Mouse (Mus musculus): ENCODE results near the gene Rplp1.

The Rplp1 gene

DNA sequence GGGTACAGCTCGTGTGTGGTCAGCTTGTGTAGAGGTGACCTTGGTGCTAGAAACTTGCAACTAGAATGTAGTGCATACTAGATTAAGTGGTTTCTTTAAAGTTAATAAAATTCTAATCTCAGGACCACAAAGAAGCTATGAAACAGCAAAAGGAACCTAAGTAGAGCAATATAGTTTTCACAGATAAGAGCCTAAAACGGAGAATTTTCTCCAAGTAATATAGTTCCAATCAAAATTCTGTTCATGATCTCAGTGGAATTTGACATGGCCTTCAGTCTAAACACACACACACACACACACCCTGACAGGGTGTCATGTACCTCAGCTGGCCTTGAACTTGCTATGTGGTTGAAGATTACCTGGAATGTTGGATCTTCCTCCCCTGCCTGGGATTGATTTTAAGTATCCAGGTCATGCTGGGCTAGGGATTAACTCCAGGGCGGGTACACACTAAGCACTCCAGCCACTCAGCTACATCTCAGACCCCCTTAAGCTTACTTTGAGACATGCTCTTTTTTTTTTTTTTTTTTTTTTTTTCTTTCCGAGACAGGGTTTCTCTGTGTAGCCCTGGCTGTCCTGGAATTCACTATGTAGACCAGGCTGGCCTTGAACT, 1.2 kb upstream of the Rplp1 start:
- in situ Hi-C loops (cut with MboI; ENCODE audit: low pct_unique_long_range_greater_than_20kb in 1 of 2, low sequenced_read_pairs in 2 of 2, unreplicated experiment in 1 of 2), result no loop called here

DNA sequence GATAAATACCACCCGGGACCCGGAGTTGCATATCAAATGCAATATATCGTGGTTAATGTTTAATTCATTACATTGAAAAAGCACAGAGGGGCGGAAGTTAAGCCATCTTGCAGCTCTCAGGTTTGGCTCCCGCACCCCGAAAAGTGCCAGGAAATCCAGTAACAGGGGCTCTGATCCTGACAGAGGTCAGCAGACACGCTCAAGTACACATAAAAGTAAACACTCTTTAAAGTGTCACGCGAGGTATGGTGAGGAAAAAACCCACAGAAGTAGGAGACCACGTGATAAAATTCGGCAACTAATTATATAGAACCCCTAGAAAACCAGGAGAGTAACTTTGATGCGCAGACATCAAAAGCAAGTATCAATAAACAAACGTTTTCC, 567 bp upstream of the Rplp1 start:
- in situ Hi-C loops (cut with MboI; ENCODE audit: low pct_unique_long_range_greater_than_20kb in 1 of 2, low sequenced_read_pairs in 2 of 2, unreplicated experiment in 1 of 2), result no loop called here

DNA sequence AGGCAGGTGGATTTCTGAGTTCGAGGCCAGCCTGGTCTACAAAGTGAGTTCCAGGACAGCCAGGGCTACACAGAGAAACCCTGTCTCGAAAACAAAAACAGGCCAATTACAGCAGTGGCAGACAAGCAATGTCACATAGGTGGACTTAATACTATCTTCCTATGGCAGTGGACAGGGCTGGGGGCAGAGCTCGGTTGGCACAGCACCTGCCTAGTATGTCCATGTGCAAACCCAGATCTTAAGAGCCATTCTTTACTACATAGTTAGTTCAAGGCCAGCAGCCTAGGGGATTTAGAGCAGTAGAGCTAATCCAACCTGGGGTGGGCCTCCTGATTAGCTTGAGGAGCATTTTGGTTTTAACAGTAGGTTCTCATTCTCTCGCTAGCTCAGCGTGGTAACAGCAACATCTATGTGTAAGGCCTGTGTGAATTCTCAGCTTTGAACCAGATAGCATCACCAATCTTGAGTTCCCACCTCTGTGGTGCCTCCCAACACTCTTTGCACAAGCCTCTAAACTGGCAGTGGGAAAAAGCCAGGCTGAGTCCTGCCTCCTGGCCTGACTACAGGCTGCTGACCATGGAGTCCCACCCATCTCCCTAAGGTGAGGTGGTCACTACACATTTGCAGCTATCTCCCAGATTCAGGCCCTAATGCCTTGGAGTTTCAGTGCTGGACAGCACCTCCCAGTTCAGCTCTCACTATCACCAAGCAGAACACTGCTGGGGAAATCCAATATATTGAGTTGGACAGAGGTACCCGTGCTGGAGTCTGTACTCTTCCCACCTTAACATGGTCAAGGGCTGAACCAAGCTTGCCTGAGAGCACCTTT, 2.8 kb downstream of the Rplp1 start:
- in situ Hi-C loops (cut with MboI; ENCODE audit: low pct_unique_long_range_greater_than_20kb in 1 of 2, low sequenced_read_pairs in 2 of 2, unreplicated experiment in 1 of 2), result no loop called here

DNA sequence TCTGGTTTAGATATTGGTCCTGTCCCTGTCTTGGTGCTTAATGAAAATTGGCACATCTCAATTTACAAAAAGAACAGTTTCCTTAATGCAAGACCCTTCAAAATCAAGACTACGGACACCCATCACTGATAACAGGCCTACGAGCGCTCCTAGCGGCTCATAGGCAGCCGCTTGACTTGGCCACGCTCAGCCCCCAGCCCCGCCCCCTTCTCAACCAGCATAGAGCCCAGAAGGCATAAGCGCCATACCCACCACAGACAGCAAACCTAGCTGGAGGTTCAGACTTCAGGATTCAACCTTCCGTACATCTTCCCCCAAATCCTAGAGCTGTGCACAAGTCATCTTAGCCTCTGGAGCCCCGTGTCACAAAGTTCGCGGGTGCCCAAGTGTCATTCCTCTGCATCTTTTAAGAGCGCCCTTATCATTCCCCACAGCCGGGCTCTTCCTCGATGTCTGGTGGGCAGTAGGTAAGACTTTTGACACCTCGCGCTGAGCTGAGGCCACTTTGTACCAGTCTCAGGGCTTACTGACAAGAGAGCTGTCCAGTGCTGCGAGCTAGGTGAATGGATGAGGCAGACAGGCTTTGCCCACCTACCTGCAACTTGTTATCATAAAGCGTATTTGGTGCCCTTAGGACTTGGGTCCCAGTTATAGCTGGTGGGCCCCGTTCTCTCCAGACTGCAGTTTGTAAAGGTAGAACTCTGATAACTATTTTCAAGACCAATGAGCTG, 3.7 kb downstream of the Rplp1 start:
- in situ Hi-C loops (cut with MboI; ENCODE audit: low pct_unique_long_range_greater_than_20kb in 1 of 2, low sequenced_read_pairs in 2 of 2, unreplicated experiment in 1 of 2), result no loop called here

DNA sequence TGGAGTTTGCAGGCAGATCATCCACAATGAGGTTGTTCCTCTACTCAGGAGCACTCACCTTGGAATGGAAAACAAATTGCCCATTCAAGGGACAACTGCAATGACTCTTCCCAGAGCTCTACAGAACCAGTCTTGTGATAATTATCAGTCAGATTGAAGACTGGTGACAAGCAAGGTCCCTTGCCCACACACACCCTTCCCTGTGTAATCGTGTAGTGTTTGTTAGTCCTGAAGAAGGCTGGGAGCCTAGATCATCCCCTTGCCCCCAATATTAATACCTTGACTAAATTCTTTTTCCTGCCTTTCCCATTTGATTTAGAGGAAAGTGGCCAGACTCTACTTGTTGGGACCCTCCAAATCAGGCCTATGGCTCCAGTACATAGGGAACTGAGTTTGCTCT, 4.7 kb downstream of the Rplp1 start:
- in situ Hi-C loops (cut with MboI; ENCODE audit: low pct_unique_long_range_greater_than_20kb in 1 of 2, low sequenced_read_pairs in 2 of 2, unreplicated experiment in 1 of 2), result no loop called here

DNA sequence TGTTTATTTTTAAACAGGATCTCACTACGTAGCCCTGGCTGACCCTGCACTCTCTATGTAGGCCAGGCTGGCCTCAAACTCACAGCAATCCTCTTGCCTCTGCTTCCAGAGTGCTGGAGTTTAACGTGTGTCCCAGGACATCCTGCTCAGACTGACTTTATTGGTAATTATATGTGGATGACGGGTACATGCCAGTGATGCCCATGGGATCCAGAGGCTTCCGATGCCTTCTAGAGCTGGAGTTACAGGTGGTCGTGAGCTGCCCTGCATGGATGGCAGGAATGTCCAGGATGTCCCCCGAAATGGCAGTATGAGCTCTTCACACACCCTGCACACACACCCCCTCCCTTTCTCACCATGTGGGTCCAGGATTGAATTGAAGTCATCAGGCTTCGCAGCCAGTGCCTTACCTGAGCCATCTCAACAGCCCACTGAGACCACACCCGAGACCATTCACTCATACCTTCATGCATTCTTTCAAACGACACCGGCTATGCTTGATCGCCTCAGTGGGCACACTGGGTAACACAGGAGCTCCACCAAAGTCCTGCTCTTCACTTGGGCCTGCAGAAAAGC, 5.4 kb downstream of the Rplp1 start:
- in situ Hi-C loops (cut with MboI; ENCODE audit: low pct_unique_long_range_greater_than_20kb in 1 of 2, low sequenced_read_pairs in 2 of 2, unreplicated experiment in 1 of 2), result no loop called here

DNA sequence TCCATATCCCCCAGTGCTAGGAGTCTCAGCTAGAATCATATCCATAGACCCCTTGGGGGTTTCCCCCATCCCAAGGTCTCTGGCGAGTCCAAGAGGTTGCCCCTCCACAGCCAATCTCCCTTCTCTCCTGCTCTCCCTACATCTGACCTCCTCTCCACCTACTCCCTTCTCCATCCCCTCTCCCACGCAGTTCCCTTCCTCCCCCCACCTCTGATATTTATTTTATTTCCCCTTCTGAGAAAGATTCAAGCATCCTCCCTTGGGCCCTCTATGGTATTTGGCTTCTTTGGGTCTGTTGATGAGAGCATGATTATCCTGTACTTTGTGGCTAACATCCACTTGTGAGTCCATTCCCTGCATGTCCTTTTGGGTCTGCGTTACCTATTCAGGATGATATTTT, 6.0 kb downstream of the Rplp1 start:
- in situ Hi-C loops (cut with MboI; ENCODE audit: low pct_unique_long_range_greater_than_20kb in 1 of 2, low sequenced_read_pairs in 2 of 2, unreplicated experiment in 1 of 2), result no loop called here

DNA sequence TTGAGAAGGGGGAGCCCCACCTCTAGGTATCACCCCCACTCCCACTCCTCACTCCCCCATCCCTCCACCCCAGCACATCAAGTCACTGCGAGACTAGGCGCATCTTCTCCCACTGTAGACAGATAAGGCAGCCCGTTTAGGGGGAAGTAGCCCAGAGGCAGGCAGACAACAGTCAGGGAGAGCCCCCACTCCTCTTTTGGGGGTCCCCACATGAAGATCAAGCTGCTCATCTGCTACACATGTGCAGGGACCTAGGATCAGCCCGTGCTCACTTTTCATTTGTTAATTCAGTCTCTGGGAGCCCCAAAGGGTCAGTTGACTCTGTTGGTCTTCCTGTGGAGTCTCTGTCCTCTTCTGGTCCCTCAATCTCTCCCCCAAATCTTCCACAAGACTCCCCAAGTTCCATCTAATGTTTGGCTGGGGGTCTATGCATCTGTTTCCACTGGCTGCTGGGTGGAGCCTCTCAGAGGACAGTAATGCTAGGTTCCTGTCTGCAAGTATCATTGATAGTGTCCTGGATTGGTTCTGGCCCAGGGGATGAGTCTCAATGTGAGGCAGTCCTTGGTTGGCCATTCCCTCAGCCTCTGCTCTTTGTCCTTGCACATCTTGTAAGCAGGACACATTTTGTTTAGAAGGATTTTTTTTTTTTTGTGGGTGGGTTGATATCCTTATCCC, 6.6 kb downstream of the Rplp1 start:
- in situ Hi-C loops (cut with MboI; ENCODE audit: low pct_unique_long_range_greater_than_20kb in 1 of 2, low sequenced_read_pairs in 2 of 2, unreplicated experiment in 1 of 2), result no loop called here

DNA sequence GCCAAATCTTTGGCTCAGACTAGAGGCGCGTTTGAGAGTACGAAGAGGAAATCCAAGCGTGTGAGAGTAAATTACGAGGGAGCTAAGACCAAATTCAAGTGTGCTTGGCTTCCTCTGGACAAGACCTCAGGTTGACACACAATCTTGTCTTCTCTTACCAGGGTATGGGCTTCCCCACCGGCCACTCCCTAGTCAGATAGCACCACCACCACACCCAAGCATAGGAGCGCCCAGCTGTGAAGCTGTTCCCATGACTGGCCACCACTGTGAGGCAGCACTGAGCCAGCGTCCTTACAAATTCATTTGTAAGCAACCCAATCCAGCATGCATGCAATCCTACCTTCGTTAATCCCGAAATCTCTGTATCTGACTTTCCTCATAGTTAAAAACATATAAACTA, 7.4 kb downstream of the Rplp1 start:
- in situ Hi-C loops (cut with MboI; ENCODE audit: low pct_unique_long_range_greater_than_20kb in 1 of 2, low sequenced_read_pairs in 2 of 2, unreplicated experiment in 1 of 2), result no loop called here

DNA sequence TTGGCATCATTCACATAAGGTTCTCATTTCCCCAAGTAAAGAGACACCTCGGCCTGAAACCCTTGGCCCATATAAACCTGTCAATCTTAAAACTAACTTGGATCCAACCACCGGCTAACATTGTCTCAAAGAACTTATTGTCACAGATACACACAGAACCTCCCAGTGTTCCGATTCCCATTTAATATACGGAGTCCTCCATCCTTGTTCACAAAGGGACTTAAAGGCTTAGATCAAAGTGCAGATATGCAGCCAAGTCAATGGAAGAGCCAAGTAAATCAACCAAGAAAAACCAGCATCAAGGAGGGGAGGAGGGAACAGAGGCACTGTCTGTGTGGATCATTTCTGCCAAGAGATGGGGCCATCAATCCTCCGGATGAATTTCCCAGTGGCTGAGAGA, 8.8 kb downstream of the Rplp1 start:
- in situ Hi-C loops (cut with MboI; ENCODE audit: low pct_unique_long_range_greater_than_20kb in 1 of 2, low sequenced_read_pairs in 2 of 2, unreplicated experiment in 1 of 2), result no loop called here

DNA sequence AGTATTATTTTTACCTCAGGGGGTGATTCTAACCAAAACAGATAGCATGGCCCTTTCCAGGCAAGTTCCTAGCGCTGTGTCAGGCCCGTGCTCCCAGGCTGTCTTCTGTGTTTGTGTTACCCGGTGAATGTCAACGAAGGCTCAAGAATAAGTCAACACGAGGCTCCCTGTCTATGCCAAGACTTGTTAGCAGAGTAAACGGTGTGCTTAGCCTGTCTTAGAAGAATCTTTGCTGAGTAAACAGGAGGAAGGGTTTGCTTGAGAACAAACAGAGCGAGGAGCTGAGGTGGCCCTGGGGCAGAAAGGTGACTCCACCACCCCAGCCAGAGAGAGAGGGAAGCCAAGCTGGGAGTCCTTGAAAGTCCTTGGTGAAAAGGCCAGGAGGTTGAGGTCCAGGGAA, 10.1 kb downstream of the Rplp1 start:
- in situ Hi-C loops (cut with MboI; ENCODE audit: low pct_unique_long_range_greater_than_20kb in 1 of 2, low sequenced_read_pairs in 2 of 2, unreplicated experiment in 1 of 2), result no loop called here

DNA sequence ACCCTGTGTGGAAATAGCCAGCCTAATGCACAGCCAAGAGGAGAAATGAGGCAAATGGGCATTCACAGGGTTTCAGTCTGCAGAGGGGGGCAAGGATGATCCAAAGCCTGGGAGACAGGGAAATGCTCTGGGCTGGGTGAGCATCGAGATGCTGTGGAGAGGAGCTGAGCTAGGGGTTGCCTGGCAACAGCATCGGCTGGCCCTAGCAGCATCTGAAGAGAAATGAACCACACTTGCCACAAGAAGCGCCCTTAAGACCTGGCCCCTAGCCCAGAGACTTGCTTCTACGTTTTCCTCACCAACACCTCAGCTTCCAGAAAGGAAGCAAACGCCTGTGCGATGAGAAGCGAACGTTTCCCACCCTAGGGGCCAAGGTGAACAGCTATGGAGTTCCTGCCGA, 11.9 kb downstream of the Rplp1 start:
- in situ Hi-C loops (cut with MboI; ENCODE audit: low pct_unique_long_range_greater_than_20kb in 1 of 2, low sequenced_read_pairs in 2 of 2, unreplicated experiment in 1 of 2), result no loop called here

DNA sequence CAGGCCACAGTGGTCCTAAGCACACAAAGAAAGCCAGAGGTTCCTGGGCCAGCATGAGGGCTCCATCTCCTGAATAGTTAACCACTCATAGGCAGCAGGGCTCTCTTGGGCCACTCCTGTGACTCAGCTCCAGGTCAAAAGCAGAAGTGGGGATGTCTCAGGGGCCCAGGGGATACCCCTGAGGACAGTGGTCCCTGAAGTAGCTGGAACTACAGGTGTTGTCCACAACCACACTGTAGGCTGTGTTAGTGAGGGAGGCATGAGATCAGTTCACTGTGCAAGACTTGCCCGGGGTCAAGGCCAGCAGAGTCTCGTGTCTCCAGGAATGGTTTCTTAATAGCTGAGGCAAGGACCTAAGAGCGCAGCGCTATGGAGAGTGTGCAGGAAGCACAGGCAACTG, 12.8 kb downstream of the Rplp1 start:
- in situ Hi-C loops (cut with MboI; ENCODE audit: low pct_unique_long_range_greater_than_20kb in 1 of 2, low sequenced_read_pairs in 2 of 2, unreplicated experiment in 1 of 2), result no loop called here

DNA sequence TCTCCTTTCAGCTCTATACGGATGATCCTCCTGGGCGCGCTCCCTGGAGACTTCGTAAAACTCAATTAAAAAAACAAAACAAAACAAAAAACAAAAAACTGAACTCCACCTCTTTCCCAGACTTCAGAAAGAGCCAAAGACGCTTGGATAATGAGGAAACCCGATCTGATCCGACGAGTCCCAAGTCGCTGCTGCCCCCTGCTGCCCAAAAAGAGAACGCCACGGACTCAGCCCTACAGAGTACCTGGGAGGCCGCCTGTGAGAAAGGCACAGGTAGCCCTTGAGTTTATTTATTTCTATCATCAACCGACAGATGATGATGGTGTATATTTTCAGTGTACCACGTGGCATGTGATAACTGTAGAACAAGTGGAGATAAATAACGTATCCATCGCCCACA, 14.5 kb downstream of the Rplp1 start:
- in situ Hi-C loops (cut with MboI; ENCODE audit: low pct_unique_long_range_greater_than_20kb in 1 of 2, low sequenced_read_pairs in 2 of 2, unreplicated experiment in 1 of 2), result loop anchor here (10.0 to 25.0 kb wide), 4 partner anchors 175 to 888 kb away; no protein-coding TSS in a partner anchor

DNA sequence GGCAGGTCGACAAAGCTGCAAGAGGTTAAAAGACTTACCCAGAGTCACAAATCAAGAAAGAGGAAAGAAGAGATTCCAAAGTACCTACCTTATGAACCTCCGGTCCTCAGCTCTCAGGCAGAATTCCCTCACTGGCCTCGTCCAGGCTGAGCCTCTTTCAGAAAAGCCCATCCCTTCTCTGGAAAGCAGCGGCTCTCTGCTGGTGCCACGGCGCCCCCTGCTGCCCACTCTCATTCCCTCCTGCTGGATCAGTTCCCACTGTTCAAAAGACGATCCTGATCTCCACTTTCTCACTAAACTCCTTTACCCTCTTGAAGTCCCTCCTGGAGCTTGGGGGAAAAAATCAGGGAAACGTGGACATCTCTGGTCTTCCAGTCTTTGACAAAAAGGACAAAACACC, 15.9 kb downstream of the Rplp1 start:
- in situ Hi-C loops (cut with MboI; ENCODE audit: low pct_unique_long_range_greater_than_20kb in 1 of 2, low sequenced_read_pairs in 2 of 2, unreplicated experiment in 1 of 2), result loop anchor here (10.0 to 25.0 kb wide), 4 partner anchors 174 to 886 kb away; no protein-coding TSS in a partner anchor

DNA sequence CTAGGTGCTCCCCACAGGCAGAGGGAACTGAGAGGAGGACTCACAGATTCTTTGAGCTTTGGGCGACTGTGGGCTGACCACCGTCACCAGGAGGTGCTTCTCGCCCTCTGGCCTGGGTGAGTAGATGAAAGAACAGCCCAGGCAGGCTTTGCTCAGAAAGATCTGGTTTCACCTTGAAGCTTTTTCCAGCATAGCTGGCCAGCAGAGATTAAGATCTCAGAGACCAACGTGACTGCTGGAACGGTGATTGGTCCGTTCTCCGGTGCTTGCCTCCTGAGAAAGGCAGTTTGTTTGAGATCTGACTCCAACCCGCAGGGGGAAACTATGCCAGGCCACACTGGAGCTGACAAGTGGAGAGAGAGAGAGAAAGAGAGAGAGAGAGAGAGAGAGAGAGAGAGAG, 19.3 kb downstream of the Rplp1 start:
- in situ Hi-C loops (cut with MboI; ENCODE audit: low pct_unique_long_range_greater_than_20kb in 1 of 2, low sequenced_read_pairs in 2 of 2, unreplicated experiment in 1 of 2), result loop anchor here (10.0 to 25.0 kb wide), 4 partner anchors 170 to 883 kb away; no protein-coding TSS in a partner anchor

DNA sequence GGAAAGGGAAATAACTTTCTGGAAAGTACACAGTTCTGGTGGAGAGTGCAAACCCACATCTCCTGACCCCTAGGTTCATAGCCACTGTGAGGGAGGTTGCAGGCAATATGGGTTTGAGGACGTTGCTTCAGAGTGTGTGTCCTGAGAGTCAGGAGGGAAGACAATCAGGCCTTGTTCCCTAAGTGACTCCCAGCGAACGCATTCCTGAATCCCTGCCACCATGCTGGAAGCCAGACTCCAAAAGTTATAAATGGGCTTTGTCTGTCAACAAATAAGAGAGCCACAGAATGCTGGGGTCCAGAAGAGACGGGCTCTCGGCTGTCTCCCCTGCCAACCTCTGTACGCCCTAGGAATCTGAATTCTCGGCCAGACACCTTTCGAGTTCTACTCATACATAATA, 24.5 kb downstream of the Rplp1 start:
- in situ Hi-C loops (cut with MboI; ENCODE audit: low pct_unique_long_range_greater_than_20kb in 1 of 2, low sequenced_read_pairs in 2 of 2, unreplicated experiment in 1 of 2), result loop anchor here (10.0 to 25.0 kb wide), 4 partner anchors 165 to 878 kb away; no protein-coding TSS in a partner anchor

DNA sequence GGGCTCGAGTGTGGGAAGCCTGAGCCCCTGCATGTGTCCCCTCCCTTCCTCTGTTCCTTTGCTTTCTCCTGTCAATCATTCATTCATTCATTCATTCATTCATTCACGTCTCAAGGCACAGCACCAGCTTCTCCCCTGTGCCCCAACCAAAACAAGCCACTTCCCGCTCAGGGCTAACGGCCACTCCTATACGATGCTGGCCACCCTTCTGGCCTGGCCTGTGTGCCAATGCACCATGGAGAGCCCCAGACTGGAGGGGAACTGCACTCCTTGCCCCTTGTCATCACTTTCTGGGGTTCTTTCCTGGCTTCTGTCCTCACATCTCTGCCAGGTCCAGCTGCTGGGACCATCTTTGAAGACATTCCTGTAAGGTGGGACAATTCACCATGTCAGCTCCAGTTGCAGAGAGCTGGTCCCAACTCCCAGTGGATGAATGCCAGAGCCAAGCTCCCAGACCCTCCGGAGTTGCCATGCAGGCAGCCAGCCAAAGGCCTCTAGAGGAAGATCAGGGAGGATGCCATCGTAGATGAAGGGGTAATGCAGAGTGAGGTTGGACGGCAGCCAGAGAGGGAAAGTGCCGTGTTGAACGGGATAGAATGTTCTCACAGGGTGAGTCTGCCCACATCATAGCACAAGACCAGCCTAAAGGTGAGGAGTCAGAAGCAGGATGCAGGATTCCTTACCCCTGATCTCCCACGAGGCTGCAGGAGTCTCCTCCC, 26.5 kb downstream of the Rplp1 start:
- in situ Hi-C loops (cut with MboI; ENCODE audit: low pct_unique_long_range_greater_than_20kb in 1 of 2, low sequenced_read_pairs in 2 of 2, unreplicated experiment in 1 of 2), result loop anchor here in 1 of 2 experiments (25.0 kb wide), 1 partner anchor 876 kb away; no protein-coding TSS in a partner anchor
